Comparison of ENCODE assay signal across 8 mouse cellular contexts in the genomic region with DNA sequence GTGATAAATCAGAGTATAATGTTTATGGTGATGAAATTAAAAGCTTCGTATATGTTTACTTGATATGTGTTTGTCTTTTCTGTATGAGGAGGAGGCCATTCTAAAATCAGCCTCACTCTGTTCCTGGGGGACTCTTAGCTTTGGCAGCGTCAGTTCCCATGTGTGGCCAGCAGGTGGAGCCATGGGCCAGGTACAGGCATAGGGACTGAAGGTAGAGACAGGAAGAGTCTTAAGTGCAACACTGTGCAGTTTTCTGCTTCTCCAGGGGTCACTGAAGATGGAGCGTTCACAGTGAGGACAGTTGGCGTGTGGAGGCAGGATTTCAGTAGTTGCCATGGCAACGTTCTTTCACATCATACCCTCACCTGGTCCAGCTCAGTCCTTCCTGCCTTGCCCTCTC. TPM values are rescaled to one million over a fixed set of nuclear protein-coding genes. Genes with fewer than 3 reads are reported as not detected.
DNase-seq lines count a peak whose midpoint lies in the region; ATAC-seq and TF ChIP-seq lines count a peak whose summit lies in the region.

No protein-coding gene starts in this region.

- no peak overlapping the region for H3K9ac ChIP-seq in limb, embryonic 12.5 days (replicated peaks)
- H3K9ac ChIP-seq in midbrain, embryonic 16.5 days (ENCODE audit: low read depth, low read length): no peak overlapping the region

- H3K36me3 ChIP-seq in limb, embryonic 12.5 days: no peaks in the 10 kb centered on the region
- H3K36me3 ChIP-seq in midbrain, embryonic 16.5 days (ENCODE audit: control insufficient read depth, insufficient read depth, low read length): no peaks in the 10 kb centered on the region
- no peaks in the 10 kb centered on the region for H3K36me3 ChIP-seq in spleen, adult 2 months (ENCODE audit: control insufficient read depth, insufficient read depth, low read length)

- peak; percentile 45 for DNase-seq in ovary, postnatal 10 days (ENCODE audit: low spot score)
- DNase-seq in ovary, adult 18-20 months (ENCODE audit: low spot score): no peak
- peak; percentile 81 for DNase-seq in embryo, embryonic 10 days (ENCODE audit: low spot score)
- peak; percentile 68 for DNase-seq in gastrocnemius, postnatal 14 days
- peak; percentile 58 to 78 for DNase-seq in kidney, adult 8-10 months
- peak; percentile 48 to 80 for DNase-seq in spleen, adult 2 months (ENCODE audit: low read depth in 1 of 2, low spot score in 2 of 2)

- peaks cover 6% of the 10 kb centered on the region; the same call in 1 of the 2 replicates for H3K27me3 ChIP-seq in limb, embryonic 12.5 days
- H3K27me3 ChIP-seq in midbrain, embryonic 16.5 days (ENCODE audit: control insufficient read depth, insufficient read depth, low read depth, low read length): no peaks in the 10 kb centered on the region
- no peaks in the 10 kb centered on the region for H3K27me3 ChIP-seq in spleen, adult 2 months (ENCODE audit: control insufficient read depth, insufficient read depth, low read length)

- intact Hi-C loops in gastrocnemius, postnatal 14 days (cut with DNase I; ENCODE audit: low total_unique reads): loop anchor here (10.0 kb wide), 1 partner anchor 48 kb away; no protein-coding TSS in a partner anchor

- no peak overlapping the region for H3K27ac ChIP-seq in limb, embryonic 12.5 days
- H3K27ac ChIP-seq in midbrain, embryonic 16.5 days (ENCODE audit: low read length): no peak overlapping the region
- no peak overlapping the region for H3K27ac ChIP-seq in spleen, adult 2 months (ENCODE audit: insufficient read depth, low read length)

- H3K4me2 ChIP-seq in limb, embryonic 12.5 days: no peak overlapping the region
- H3K4me2 ChIP-seq in midbrain, embryonic 16.5 days (ENCODE audit: low read length): no peak overlapping the region

- ATAC-seq in limb, embryonic 12.5 days (ENCODE audit: insufficient number of reproducible peaks, insufficient read depth, low FRiP score, low TSS enrichment, low read depth): peak; percentile 64; the same call in 1 of the 2 replicates
- ATAC-seq in midbrain, embryonic 16.5 days: peak; percentile 57; the same call in 1 of the 2 replicates

- no peak overlapping the region for H3K4me3 ChIP-seq in limb, embryonic 12.5 days (replicated peaks)
- H3K4me3 ChIP-seq in midbrain, embryonic 16.5 days (ENCODE audit: low read depth, low read length): no peak overlapping the region
- no peak overlapping the region for H3K4me3 ChIP-seq in spleen, adult 2 months (ENCODE audit: extremely low read depth, insufficient read depth, insufficient read length)

- no peaks in the 10 kb centered on the region for H3K4me1 ChIP-seq in limb, embryonic 12.5 days (replicated peaks)
- H3K4me1 ChIP-seq in midbrain, embryonic 16.5 days (ENCODE audit: control insufficient read depth, insufficient read depth, low read length): no peaks in the 10 kb centered on the region
- H3K4me1 ChIP-seq in spleen, adult 2 months (ENCODE audit: control insufficient read depth, insufficient read depth, insufficient read length): no peaks in the 10 kb centered on the region

- WGBS in limb, embryonic 12.5 days: 6% methylated on average over 5 of the region's 5 CpGs
- WGBS in midbrain, embryonic 16.5 days: 17% methylated on average over 5 of the region's 5 CpGs
- 14% methylated on average over 5 of the region's 5 CpGs for WGBS in spleen, adult 2 months

- no peak for TF ChIP-seq POLR2A in spleen, adult 2 months (IDR thresholded peaks at IDR 0.05; ENCODE audit: low read depth, low read length)

- TF ChIP-seq CTCF in spleen, adult 2 months (IDR thresholded peaks at IDR 0.05; ENCODE audit: extremely low read depth, insufficient read depth, insufficient read length, insufficient replicate concordance): peak; percentile 98; the same call in 1 of the 2 replicates

- no peaks in the 10 kb centered on the region for H3K9me3 ChIP-seq in limb, embryonic 12.5 days
- no peaks in the 10 kb centered on the region for H3K9me3 ChIP-seq in midbrain, embryonic 16.5 days (replicated peaks; ENCODE audit: control insufficient read depth, low read length, poor library complexity, severe bottlenecking)

RNA-seq across cellular contexts. Expression of gene Slc45a3, which starts 20.1 kb away (rescaled TPM):
- total RNA-seq in gastrocnemius, postnatal 14 days (2021): 1 to 10 TPM; 1.0 to 1.1 TPM
- polyA plus RNA-seq in limb, embryonic 12.5 days (2016; fragmentation: Nextera tagmentation; extraction: Ambion mirVana): 2.2 and 3.0 TPM in 2 replicates
- polyA plus RNA-seq in midbrain, embryonic 16.5 days (2015; fragmentation: Nextera tagmentation; extraction: Ambion mirVana): 2.3 and 2.7 TPM in 2 replicates
- 23.9 and 28.0 TPM in 2 replicates for polyA plus RNA-seq in spleen, adult 2 months (2012; rRNA removed)

RNA-seq across cellular contexts. Expression of gene Elk4, which starts 24.5 kb away (rescaled TPM):
- total RNA-seq in gastrocnemius, postnatal 14 days (2021): 10 to 100 TPM; 65.1 to 65.8 TPM
- polyA plus RNA-seq in limb, embryonic 12.5 days (2016; fragmentation: Nextera tagmentation; extraction: Ambion mirVana): 18.1 and 19.6 TPM in 2 replicates
- polyA plus RNA-seq in midbrain, embryonic 16.5 days (2015; fragmentation: Nextera tagmentation; extraction: Ambion mirVana): 8.1 and 8.7 TPM in 2 replicates
- polyA plus RNA-seq in spleen, adult 2 months (2012; rRNA removed): 33.1 and 33.5 TPM in 2 replicates
